Mouse (Mus musculus): ENCODE data around the gene Tex21.
A peak's percentile ranks its signal among the peaks of the same experiment; 100 is the strongest.
"Not testable (repeated sequence)": the region's sequence is repeated elsewhere in the genome, so short reads cannot be mapped to it uniquely, and the experiment has no call there.

Gene Tex21

DNA sequence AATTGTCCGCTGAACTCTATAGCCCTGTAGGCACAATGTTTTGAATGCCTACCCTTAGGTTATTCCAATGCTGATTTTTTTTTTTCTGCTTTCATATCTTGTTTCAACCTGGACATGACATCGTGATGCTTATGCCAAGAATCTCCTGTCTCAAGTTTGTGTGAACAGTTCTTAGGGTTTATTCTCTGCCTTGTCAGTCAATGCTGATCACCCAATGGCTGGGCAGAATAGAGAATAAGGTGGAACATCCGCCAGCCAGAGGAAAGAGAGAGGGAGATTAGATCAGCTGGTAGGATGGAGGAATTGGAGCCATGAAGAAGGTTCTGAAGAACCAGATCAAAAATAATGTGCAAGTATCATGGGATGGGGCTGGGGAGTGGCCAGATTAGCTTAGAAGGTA is 14.1 kb upstream of the Tex21 start:
- ATAC-seq (ENCODE audit: low TSS enrichment) = no peak

DNA sequence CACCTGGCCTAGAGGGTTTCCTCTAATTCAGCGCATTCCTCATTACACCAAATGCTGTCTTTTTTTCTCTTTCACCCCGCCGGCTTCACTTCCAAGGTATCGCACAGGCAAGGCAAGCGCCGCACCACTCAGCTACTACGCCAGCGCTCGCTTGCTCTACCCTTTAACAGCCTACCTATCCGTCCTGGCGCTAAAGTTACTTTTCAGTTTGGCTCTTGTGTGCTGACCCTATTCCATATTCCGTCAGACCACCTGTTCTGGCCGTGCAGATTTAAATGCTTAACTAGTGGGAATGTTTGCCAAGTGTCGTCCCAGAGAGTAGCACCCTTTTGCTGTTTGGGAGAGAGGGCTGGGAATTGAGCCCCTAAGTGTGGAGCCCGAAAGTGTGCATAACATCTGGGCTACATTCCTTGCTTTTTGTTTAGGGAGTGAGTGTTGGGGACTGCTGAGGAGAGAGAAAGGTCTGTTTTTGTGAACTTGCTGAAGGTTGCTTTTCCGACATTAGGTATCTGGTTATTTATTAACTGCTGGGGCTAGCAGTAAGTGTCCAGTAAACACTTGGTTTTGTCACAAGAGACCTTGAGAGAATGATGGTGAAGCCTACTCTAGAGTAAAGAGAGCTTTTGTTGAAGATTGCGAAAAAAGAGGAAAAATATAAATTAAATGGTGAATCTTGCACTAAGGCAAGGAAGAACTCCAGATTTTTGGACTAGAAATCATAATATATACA is 9.7 kb upstream of the Tex21 start:
- ATAC-seq (ENCODE audit: low TSS enrichment) = no peak

DNA sequence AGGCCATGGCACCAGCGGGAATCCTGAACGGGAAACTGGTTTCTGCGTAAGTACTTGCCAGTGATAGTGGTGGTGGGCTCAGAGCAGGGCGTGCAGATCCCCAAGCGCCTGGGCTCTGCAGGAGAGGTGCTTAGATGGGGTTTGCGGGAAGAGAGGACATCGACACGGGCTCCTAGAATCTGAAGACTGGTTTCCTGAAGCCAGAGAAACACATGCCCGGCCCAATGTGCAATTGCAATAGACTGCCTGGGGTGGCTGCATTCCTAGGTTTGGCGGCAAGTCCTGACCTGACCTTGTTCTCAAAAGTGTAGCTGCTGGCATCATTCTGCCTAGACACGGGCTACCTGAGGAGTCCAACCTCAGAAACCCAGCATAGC is 8.9 kb upstream of the Tex21 start:
- ATAC-seq (ENCODE audit: low TSS enrichment) = no peak; the same call in 1 of the 2 replicates

DNA sequence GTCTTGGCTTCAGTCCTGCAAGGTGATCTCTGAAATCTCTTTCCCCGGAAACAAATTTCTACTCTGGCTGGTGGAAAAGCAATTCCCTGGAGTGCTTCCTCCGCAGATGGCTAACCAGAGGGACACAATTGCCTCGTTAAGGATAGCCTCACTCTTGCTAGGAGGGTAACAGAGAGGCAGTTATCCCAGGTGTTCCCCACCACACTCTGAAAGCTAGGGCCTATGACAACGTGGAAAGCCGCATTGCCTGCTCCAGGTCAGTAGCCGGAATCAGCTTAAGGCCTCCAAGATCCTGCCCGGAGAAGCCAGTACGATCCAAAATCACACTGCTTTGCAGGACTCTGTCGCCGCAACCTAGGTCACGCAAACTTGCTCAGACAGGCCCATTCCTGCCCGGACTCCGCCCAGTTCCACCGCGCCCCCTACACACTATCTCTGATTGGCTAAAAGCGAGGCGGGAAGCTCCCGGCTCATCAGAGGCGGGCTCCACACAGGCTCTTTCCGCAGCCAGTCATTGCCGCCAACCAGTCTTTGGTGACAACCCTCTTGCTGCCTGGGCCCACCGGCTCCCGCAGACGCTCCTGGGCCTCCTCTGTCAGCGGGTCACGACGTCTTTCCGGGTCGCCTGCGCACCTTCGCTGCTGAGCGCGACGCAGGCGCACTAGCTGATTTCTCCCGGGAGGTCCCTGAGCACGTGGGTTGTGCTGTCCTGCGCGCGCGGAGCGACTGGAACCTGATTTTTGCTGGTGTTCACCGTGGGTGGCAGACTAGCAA is 8.4 kb upstream of the Tex21 start, which contains the start of gene Mthfd1:
Gene Mthfd1 (plus strand): TSS at position 574 of the 774 bp plus-strand sequence.
- peak; percentile 100 for ATAC-seq (ENCODE audit: low TSS enrichment)

DNA sequence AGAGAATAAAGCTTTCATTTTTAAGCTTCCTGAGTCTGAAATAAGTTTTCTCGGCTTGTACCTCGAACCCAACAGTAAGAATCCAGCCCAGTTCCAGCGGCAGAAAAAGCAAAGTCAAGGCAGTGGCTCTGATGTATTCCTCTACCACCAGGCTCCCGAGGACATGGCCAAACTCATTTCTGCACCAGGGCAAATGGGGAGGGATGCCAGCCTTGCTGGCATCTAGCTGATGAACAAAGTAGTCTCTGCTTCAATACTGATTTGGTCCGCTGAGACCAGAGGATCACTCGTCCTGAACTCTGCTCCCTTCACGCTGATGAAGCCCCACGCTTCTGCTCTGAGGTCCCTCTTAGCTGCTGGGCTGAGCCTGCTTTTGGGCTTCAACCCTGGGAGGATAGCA is 7.4 kb upstream of the Tex21 start:
- ATAC-seq (ENCODE audit: low TSS enrichment) = no peak

DNA sequence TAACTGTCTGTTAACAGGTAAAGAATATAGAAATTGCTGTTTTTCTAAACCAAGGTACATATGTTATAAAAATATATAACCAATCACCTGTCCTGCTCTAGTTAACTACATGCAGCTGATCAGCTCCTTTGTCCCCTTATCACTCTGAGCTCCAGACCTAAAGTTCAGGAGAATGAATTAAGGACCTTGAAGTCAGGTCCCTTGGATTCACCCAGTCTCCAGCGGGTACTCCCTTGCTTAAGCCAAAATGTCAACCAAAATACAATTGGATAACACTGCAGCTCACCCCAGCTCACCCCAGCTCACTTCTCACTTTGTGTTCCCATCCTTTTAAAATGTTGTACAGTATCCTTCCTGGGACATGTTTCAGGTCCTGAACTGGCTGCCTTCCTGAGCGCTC is 7.0 kb upstream of the Tex21 start:
- no peak for ATAC-seq (ENCODE audit: low TSS enrichment)

DNA sequence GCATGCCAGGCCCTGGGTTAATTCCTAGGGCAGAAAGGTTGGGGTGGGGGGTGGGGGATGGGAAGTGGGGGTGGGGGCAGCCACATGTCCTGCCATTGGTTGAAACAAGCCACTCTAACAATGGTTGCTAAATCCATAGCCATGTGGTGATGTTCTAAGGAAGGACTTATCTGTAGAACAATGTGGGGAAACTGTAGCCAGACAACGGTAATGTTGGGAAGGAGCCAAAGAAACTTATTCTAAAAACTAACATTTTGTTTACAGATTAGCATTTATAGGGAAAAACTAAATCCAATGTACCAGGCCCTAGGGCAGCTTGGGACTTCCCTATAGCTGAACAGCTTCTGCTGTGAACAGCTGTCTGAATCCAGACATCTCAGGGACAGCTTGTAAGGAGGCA is 6.5 kb upstream of the Tex21 start:
- no peak for ATAC-seq (ENCODE audit: low TSS enrichment)

DNA sequence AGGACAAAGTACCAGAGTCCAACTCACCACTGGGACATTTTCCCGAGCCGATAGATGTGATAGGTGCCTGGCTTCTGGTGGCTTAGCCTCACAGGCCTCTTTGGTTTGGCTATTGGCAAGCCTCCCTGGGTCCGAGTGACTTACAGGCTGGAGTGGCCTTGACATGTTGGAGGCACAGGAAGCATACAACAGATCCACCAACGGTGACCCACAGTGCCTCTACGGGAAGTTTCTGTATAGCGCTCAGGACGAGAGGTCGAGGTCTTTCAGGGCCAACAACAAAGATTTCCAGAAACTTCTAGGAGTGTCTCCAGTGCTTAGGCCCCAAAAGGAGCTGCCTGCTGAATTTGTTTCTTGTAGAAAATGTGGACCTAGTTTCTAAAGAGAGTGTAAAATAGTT is 1.6 kb downstream of the Tex21 start:
- no peak for ATAC-seq (ENCODE audit: low TSS enrichment)

DNA sequence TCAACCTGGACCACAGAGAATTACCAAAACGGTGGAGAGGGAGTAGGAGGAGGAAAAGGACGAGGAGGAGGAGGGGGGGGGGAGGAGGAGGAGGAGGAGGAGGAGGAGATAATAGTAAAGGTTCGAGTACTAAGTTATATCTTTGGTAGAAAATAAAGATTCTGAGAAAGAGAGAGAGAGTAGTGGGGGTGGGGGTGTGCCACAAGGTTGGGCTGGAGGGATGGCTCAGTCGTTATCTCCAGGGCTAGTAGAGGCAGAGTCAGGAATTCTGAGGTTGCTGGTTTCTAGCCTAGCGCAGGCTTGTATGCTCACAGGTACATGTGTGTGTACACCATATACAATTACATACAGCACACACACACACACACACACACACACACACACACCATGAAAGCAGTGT is 4.7 kb downstream of the Tex21 start:
- no peak for ATAC-seq (ENCODE audit: low TSS enrichment)

DNA sequence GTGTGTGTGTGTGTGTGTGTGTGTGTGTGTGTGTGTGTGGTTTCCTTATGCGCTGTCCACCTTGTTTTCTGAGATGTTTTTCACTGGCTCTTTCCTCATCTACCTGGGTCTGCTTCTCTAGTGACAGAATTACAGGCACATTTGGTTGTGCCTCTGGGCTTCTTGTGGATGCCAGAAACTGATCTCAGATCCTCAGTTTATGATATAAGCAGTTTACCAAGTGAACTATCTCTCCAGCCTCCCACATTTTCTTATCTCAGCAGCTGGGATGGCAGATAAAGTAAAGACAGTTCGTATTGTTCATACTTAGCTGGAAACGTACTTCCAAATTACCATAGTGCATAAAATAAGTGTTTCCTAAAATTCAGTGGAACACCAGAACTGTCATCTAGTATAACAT is 5.5 kb downstream of the Tex21 start:
- no peak for ATAC-seq (ENCODE audit: low TSS enrichment)

DNA sequence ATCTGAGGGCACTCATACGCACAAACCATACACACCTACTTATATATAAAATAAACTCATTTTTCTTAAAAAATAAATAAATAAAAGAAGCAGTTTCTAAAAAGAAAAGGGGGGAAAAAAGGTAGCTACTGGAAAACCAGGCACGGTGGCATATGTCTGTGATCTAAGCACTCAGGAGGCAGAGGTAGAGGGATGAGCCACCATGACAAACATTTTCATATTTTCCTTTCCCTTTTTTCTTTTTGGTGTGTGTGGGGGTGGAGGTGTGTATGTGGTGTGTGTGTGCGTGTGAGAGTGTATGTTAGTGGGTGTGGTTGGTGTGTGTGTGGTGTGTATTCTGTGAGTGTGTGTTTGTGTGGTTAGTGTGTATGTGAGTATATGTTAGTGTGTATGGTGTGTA is 5.9 kb downstream of the Tex21 start:
- ATAC-seq (ENCODE audit: low TSS enrichment) = no peak

DNA sequence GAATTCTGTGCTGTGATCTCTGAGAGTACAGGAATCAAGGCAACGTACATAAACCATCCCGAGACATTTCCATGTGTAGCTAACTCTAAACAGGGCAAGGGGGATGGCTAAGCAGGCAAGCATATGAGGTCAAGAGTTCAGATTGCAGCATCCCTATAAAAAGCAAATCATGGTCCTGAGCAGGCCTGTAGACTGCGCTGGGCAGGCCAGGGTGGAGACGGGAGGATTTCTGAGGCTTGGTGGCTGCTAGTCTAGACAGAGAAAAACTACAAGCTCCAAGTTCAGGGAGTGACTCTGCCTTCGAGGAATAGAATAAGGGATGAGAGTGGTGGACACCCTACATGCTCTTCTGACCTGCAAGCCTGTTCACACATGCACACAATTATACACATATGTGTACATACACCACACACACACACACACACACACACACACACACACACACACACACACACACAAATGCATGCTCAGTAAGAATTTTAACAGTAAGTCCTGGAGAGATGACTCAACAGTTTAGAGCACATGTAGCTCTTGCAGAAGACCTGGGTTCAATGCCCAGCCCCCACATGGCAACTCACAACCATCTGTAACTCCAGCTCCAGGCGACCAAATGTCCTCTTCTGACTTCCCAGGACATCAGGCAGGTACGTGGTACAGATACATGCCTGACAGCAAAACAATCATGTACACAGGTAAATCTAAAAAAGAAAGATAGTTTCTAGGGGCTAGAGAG is 6.5 kb downstream of the Tex21 start:
- ATAC-seq (ENCODE audit: low TSS enrichment) = no peak

DNA sequence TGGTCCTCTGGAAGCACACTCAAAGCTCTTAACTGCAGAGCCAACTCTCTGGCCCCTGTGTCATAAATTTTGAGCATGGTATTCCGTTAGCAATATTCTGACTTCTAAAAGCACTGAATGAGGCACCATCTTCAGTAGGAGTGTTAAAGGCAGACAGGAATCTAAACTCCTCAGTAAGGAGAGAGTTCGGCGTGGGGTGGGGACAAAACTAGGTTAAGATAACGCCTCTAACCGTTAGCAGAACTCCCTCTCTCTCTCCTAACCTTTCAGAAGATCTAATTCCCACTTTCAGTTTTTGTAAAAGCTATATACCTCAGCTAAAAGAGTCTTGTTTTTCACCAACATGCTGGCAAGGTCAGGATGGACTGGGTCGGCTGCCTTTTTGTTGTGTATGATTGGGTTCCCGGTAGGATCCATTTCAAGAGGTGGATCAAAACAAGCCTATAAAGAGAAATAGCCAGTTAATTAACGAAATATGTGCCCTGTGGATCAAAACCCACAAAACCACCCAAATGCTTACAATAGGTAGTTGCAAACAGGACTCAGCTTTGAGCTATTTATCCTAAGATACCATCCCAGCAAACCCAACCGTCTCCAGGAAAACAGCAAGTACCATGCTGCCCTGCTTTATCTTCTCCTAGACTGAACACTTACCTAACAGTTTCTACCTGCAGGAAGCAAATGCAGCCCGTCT is 7.3 kb downstream of the Tex21 start:
- no peak for ATAC-seq (ENCODE audit: low TSS enrichment)

DNA sequence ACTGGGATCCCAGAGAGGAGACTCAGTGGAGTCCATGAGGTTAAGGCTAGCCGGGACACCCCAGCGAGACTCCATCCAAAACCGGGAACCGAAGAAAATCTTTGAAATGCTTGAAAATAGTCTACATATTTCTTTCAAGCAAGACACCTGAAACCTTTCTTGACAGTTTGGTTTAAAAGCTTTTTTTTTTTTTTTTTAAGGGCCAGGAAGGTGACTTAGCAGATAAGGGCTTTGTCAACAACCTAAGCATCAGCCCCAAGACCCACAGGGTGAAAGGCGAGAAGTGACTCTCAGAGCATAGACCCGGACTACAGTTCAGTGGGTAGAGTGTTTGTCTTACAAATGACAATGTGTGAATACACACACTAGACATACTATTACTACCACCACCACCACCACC is 11.3 kb downstream of the Tex21 start:
- no peak for ATAC-seq (ENCODE audit: low TSS enrichment)

DNA sequence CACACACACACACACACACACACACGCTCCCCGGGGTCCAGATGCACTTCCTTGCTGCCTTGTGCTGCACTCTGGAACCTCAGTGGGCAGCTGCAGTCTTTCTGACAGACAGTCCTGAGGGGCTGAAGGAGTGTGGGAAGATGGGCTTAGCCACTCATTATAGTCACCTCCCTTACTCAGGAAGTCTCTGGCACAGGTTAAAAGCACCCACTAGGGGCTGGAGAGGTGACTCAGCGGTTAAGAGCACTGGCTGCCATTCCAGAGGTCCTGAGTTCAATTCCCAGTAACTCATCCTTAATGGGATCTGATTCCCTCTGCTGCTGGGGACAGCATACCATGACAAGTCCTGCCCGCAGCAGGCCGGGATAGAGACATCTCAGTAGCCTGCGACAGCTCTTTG is 15.9 kb downstream of the Tex21 start:
- ATAC-seq (ENCODE audit: low TSS enrichment) = no peak

DNA sequence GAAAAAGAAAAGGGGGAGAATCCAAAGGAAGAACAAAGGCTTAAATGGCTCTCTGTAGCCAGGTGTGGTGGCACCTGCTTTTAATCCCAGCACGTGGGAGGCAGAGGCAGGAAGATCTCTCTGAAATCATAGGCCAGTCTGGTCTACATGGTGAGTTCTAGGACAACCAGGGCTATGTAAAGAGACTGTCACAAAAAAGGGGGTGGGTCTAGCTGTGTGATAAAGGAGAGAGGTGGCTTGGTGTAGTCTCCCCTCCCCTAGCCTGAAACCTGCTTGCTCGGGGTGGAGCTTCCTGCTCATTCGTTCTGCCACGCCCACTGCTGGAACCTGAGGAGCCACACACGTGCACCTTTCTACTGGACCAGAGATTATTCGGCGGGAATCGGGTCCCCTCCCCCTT is 24.4 kb downstream of the Tex21 start:
- not testable (repeated sequence) for ATAC-seq (ENCODE audit: low TSS enrichment)

DNA sequence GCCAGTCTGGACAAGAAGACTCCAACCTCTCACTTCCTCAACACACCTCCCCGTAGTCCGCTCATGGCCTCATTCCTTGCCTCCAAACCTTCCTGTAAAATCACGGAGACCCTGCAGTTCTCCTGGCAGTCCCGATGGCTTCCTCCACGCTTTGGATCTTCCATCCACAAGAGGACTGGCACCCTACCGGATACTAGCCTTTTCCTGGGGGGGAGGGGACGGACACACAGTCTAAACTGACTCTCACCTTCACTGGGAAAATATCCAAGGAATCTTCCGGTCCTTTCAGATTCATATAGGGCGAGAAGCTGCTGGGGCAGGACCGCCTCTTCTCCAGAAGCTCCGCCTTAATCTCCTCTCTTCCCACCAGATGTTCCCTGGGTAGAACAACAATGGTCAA is 29.8 kb downstream of the Tex21 start:
- no peak for ATAC-seq (ENCODE audit: low TSS enrichment)

DNA sequence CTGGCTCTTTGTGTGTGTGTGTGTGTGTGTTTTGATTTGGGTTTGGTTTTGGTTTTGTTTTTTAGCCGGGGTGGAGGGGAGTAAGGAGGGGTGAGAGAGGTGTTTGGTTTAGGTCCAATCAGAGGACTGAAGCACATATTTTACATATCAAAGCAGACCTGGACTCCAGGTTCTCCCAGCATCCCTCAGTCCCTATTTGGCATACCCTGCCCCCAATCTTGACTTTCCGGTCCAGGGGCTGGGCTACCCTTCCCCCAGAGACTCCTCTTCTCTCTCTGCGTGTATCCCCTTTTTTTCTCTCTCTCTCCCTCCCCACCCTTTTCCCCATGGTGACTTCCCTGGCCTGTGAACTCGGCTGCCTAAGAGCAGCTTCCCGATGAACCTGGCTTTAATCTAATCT is 31.4 kb downstream of the Tex21 start:
- ATAC-seq (ENCODE audit: low TSS enrichment) = no peak

DNA sequence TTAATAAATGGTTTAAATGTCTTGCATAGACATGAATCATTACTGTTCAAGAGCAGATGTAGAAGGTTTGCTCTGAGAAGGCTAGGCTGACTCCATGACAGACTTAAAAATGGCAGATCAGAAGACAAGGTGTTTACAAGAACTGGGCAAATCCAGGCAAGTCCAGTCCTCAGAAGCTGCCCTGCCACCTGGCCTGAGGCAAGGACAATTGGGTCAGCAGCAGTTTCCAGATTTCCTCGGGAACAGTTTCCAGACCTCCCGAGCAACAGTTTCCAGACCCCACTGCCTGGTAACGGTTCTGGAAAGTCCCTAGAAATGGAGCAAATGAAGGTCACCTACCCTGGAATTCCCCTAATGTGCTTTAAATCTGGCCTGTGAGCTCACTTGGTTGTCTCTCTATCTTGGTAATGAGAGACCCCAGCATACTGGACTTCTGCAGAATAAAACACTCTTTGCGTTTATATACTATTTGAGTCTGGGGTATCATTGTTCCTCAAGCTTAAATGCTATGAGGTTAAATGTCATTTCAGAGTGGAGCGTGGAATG is 37.0 kb downstream of the Tex21 start:
- ATAC-seq (ENCODE audit: low TSS enrichment) = no peak

DNA sequence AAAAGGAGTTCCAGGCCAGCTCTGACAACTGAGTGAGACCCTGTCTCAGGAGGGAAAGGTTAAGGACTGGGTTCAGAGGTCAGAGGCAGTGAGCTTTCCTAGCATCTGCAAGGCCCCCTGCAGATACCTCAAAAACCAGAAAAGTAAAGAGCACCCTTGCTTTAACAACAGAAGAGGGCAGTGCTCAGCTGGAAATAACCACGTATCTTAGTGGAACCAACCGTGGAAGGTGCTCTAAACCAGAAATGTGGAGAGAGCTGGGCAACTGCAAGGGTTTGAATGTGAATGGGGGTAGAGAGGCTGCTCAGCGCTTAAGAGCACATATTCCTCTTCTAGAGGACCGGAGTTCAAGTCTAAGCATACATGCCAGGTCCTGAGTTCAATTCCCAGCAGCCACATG is 46.2 kb downstream of the Tex21 start:
- ATAC-seq (ENCODE audit: low TSS enrichment) = no peak

DNA sequence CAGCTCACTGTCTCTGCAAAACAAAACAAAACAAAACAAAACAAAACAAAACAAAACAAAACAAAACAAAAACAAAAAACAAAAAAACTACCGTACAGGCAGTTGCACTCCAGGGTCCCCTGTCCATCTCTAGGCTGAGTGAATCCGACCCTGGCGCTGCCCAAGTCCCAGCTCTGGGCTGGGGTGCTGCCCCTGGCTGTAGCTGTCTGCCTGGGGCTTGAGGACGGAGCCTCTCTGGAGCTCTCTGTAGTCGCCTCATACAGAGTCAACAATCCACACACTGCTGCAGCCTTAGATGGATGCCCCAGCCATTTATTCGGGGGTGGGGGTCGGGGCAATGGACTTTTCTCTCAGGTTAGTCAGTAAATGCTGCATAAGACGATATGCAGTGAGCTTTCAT is 49.5 kb downstream of the Tex21 start:
- no peak for ATAC-seq (ENCODE audit: low TSS enrichment)

DNA sequence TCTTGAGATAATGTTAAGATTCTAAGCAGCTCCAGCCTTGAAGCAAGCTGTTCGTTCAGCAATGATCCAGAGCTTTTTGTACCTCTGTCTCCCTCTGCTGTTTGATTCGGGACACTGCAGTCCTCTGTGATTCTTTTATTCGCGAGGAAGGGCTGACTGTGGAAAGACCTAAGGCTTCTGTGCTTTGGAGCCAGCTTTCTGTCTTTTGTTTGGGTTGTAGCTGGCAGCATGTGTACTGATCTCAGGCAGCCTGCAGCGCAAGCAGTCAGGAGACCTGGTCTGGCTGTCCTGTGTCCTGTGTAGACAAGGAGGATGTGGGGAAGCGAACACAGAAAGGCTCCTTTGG is 49.9 kb downstream of the Tex21 start:
- peak; percentile 92 for ATAC-seq (ENCODE audit: low TSS enrichment)

All from frontal cortex, adult (tissue).